Comparison of ENCODE assay signal across 7 mouse cellular contexts in genomic region chr4:130972421-130972829, GRCm38 (mm10). TPM values are rescaled to one million over a fixed set of nuclear protein-coding genes. Genes with fewer than 3 reads are reported as not detected.
DNase-seq lines count a peak whose midpoint lies in the region; ATAC-seq lines count a peak whose summit lies in the region.

No protein-coding gene starts in this region.

- DNase-seq in Muller cell, postnatal 12 days (ENCODE audit: inconsistent ontology term) = peak; percentile 33
- DNase-seq in adrenal gland, adult 8-10 months = peak; percentile 5
- DNase-seq in cerebellum, postnatal 25 days = peak; percentile 56 to 60
- DNase-seq in heart, postnatal 10 days = peak; percentile 85 to 88
- DNase-seq in liver = no peak
- DNase-seq in gastrocnemius, postnatal 10 days = no peak

- intact Hi-C loops in heart, postnatal 10 days (cut with DNase I) = no loop called here

- ATAC-seq in erythroblast, adult 5-6 weeks (replicated peaks; ENCODE audit: low FRiP score, poor library complexity, severe bottlenecking) = no peak

RNA-seq across cellular contexts. Expression of gene Matn1, which starts 28.2 kb away (rescaled TPM):
- not detected for total RNA-seq in adrenal gland, adult 8-10 months (2022)
- total RNA-seq in heart, postnatal 10 days (2021) = not detected
- under 1 TPM in 1 of 2 experiments, not detected in 1; 0.16 TPM for total RNA-seq in gastrocnemius, postnatal 10 days (2021)
- not detected in 2 replicates for total RNA-seq in erythroblast, adult 5-6 weeks (2015; ENCODE audit: low replicate concordance)
- total RNA-seq in erythroblast, adult 5-6 weeks (2017; ENCODE audit: low replicate concordance) = not detected in 2 replicates

RNA-seq across cellular contexts. Expression of gene Laptm5, which starts 59.5 kb away (rescaled TPM):
- total RNA-seq in adrenal gland, adult 8-10 months (2022) = 10 to 100 TPM; 21.1 to 57.8 (median 37.6) TPM
- total RNA-seq in heart, postnatal 10 days (2021) = 10 to 100 TPM; 13.9 to 16.9 TPM
- 10 to 100 TPM; 10.9 to 14.8 TPM for total RNA-seq in gastrocnemius, postnatal 10 days (2021)
- total RNA-seq in erythroblast, adult 5-6 weeks (2015; ENCODE audit: low replicate concordance) = 171 and 179 TPM in 2 replicates
- total RNA-seq in erythroblast, adult 5-6 weeks (2017; ENCODE audit: low replicate concordance) = 42.5 and 62.7 TPM in 2 replicates

Comparison
In these comparisons a context has a peak if more than half of its experiments do, and no peak if none do; other contexts are left out.
1. DNase-seq: peak in Muller cell, postnatal 12 days (single experiment), adrenal gland, adult 8-10 months (single experiment), cerebellum, postnatal 25 days (2 of 2) and heart, postnatal 10 days (2 of 2); none in liver (single experiment) and gastrocnemius, postnatal 10 days (single experiment).